Mouse (Mus musculus) thymus, adult 2 months (tissue): ENCODE data around the gene Rcor1. TPM values are rescaled to one million over a fixed set of nuclear protein-coding genes. Genes with fewer than 3 reads are reported as not detected.

Experiments used
- DNase-seq: peaks from one replicate; pipeline ENCODE4 v3.0.0; 2021
- H3K27ac ChIP-seq: fragments of 200-500 bp; 2 replicates; pipeline ENCODE4 v1.5.1; 2012; ENCODE audit warnings: low read length, control low read depth; ENCODE audit not compliant: control insufficient read depth, insufficient read depth
- H3K27me3 ChIP-seq: fragments of 200-500 bp; 2 replicates; pipeline ENCODE4 v1.6.1; 2012; ENCODE audit warnings: mild to moderate bottlenecking, low read length, moderate library complexity, mixed read lengths; ENCODE audit not compliant: control insufficient read depth, insufficient read depth
- H3K36me3 ChIP-seq: fragments of 200-500 bp; 2 replicates; pipeline ENCODE4 v1.6.1; 2012; ENCODE audit warnings: mild to moderate bottlenecking, low read length, moderate library complexity; ENCODE audit not compliant: control insufficient read depth, insufficient read depth
- H3K4me1 ChIP-seq: fragments of 200-500 bp; replicated peaks from 2 replicates; pipeline ENCODE4 v1.6.1; 2012; ENCODE audit warnings: low read length; ENCODE audit not compliant: control insufficient read depth, insufficient read depth
- H3K4me3 ChIP-seq: fragments of 200-500 bp; 2 replicates; pipeline ENCODE4 v1.5.1; 2012; ENCODE audit warnings: mild to moderate bottlenecking, low read length, control low read depth, moderate library complexity; ENCODE audit not compliant: control insufficient read depth, insufficient read depth
- CTCF ChIP-seq: fragments of 200-500 bp; IDR thresholded peaks from 2 replicates; pipeline ENCODE4 v1.5.1; 2012; ENCODE audit warnings: mild to moderate bottlenecking, control low read depth, low read length, moderate library complexity, borderline replicate concordance; ENCODE audit not compliant: control insufficient read depth, poor library complexity, insufficient read depth; ENCODE audit errors: extremely low read depth
- POLR2A ChIP-seq: fragments of 200-500 bp; IDR thresholded peaks from 2 replicates; pipeline ENCODE4 v1.6.1; 2012; ENCODE audit warnings: mild to moderate bottlenecking, low read length, control low read depth, moderate library complexity; ENCODE audit not compliant: control insufficient read depth, poor library complexity, insufficient read depth; ENCODE audit errors: extremely low read depth
- WGBS: fragments of 180-500 bp; shearing (Covaris S2); methylation state at CpG from one replicate; pipeline ENCODE4 v1.1.7; 2018; 5-methylcytosine and 5-hydroxymethylcytosine counted together
- polyA plus RNA-seq: library from polyadenylated mRNA; depleted of rRNA; stranded (reverse); fragments of >200 nt; gene quantifications from 2 replicates; pipeline ENCODE4 v1.2.3, GENCODE M21; 2012

Rcor1 gene
- polyA plus RNA-seq, 1 experiment, result 21.9 TPM

DNA sequence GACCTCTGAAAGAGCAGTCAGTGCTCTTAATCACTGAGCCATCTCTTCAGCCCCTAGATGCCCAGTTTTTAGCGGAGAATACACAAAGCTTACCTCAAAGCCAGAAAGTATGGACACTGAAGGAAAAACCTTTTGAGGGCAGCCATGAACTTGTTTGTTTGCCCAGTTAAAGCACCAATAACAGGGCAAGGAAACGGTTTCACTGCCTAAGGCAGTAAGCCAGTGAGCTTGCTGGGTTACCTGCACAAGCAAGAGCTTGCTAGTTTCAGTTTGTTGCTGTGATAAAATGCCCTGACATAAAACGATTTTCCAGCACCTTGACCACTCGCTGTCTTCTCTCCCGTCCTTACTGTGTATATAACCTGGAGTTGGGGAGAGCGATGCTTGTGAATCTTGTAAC is 55.9 kb downstream of the Rcor1 start:
- Histone ChIP-seq H3K36me3 (no peaks in the 10 kb centered on the region; the same call in 1 of the 2 replicates), H3K27ac (no peak overlapping the region), H3K4me1 (peaks cover 5% of the 10 kb centered on the region), H3K27me3 (no peaks in the 10 kb centered on the region), H3K4me3 (no peak overlapping the region)
- no peak for TF ChIP-seq POLR2A
- no peak for TF ChIP-seq CTCF
- 95% methylated on average over 6 of the region's 6 CpGs for WGBS
- no peak for DNase-seq

DNA sequence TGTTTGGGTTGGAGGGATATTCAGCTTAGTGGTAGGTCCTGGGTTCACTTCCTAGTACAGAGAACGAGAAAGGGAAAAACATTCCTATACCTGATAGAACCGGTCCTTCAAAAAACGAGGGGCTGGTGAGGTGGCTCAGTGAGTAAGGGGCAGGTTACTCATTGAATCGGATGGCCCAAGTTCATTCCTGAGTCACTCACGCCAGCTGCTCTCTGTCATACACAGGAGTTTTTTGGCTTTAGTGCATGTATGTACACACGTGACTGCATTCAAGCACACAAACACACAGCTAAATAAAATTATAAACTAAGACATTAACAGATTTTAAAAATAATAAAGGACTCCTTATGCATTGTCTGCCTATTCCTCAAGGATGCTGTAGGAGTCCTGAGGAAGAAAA is 57.1 kb downstream of the Rcor1 start:
- peaks cover 5% of the 10 kb centered on the region for H3K4me1 ChIP-seq
- TF ChIP-seq CTCF (no peak), POLR2A (no peak)
- no peaks in the 10 kb centered on the region for H3K27me3 ChIP-seq

GRCm38 (mm10) chr12:111097036-111097435 is 57.9 kb downstream of the Rcor1 start:
- no peak for DNase-seq
- peaks cover 5% of the 10 kb centered on the region for H3K4me1 ChIP-seq
- no peaks in the 10 kb centered on the region for H3K27me3 ChIP-seq
- no peak overlapping the region for H3K4me3 ChIP-seq
- WGBS, result 97% methylated on average over 8 of the region's 8 CpGs
- H3K36me3 ChIP-seq, result peaks cover 11% of the 10 kb centered on the region
- TF ChIP-seq CTCF, result no peak
- TF ChIP-seq POLR2A, result no peak
- H3K27ac ChIP-seq, result no peak overlapping the region; the same call in 1 of the 2 replicates

More for the DNA sequence above, 57.1 kb downstream of the Rcor1 start:
- Histone ChIP-seq H3K4me3 (no peak overlapping the region), H3K27ac (no peak overlapping the region), H3K36me3 (peaks cover 5% of the 10 kb centered on the region; the same call in 1 of the 2 replicates)
- DNase-seq, result no peak
- 97% methylated on average over 6 of the region's 6 CpGs for WGBS

GRCm38 (mm10) chr12:111111176-111111575 is 72.0 kb downstream of the Rcor1 start:
- no peak overlapping the region for H3K4me3 ChIP-seq
- no peak overlapping the region for H3K27ac ChIP-seq
- no peak for DNase-seq
- no peaks in the 10 kb centered on the region for H3K27me3 ChIP-seq
- H3K36me3 ChIP-seq, result peaks cover 81% of the 10 kb centered on the region
- 97% methylated on average over 8 of the region's 8 CpGs for WGBS
- H3K4me1 ChIP-seq, result no peaks in the 10 kb centered on the region
- TF ChIP-seq CTCF, result no peak
- TF ChIP-seq POLR2A, result no peak

GRCm38 (mm10) chr12:111114593-111114992 is 75.4 kb downstream of the Rcor1 start:
- Histone ChIP-seq H3K4me1 (no peaks in the 10 kb centered on the region), H3K36me3 (peaks cover 60% of the 10 kb centered on the region), H3K27me3 (no peaks in the 10 kb centered on the region), H3K4me3 (no peak overlapping the region), H3K27ac (no peak overlapping the region)
- no peak for DNase-seq
- over 99% methylated on average over 5 of the region's 5 CpGs for WGBS
- no peak for TF ChIP-seq POLR2A
- TF ChIP-seq CTCF, result no peak

DNA sequence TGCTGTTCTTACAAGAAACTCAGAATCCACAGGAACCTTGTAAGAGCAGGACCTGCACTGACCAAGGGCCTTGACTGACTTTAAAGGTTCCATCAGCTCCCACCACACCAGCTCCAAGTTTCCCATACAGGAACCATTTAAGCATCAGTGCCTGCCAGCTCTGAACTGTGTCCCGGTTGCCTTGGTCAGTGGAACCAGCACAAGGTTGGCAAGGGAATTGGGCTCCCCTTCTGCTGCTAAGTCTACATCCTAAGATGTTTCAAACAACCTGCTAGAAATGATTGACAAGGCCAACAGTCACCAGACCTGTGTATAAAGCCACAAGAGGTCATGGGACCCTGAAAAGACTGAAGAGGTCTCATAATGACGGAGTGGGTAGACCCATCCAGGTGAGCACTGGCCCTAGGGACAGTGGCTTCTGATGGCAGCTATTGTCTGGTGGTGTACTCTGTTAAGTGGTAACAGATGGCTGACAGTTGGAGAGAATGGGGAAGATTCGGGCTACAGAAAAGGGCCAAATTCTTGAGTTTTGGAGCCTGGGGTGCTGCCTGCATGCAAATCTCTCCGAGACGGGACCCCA is 80.4 kb downstream of the Rcor1 start:
- no peaks in the 10 kb centered on the region for H3K27me3 ChIP-seq
- no peak overlapping the region for H3K27ac ChIP-seq
- no peak for DNase-seq
- H3K36me3 ChIP-seq, result peaks cover 16% of the 10 kb centered on the region
- TF ChIP-seq CTCF (no peak), POLR2A (no peak)
- 98% methylated on average over 5 of the region's 5 CpGs for WGBS
- H3K4me1 ChIP-seq, result no peaks in the 10 kb centered on the region
- H3K4me3 ChIP-seq, result no peak overlapping the region
